Comparison of ENCODE assay signal across 8 mouse cellular contexts in genomic region chr9:61618510-61619249, GRCm38 (mm10).
DNase-seq lines count a peak whose midpoint lies in the region; ATAC-seq lines count a peak whose summit lies in the region.

No protein-coding gene starts in this region.

- 34% methylated on average over 12 of the region's 12 CpGs for WGBS in midbrain, embryonic 13.5 days
- 33% methylated on average over 12 of the region's 12 CpGs for WGBS in midbrain, embryonic 15.5 days
- 20% methylated on average over 12 of the region's 12 CpGs for WGBS in embryonic facial prominence, embryonic 11.5 days
- WGBS in limb, embryonic 10.5 days = 15% methylated on average over 12 of the region's 12 CpGs

- peak; percentile 96 for DNase-seq in embryonic facial prominence, embryonic 11.5 days (ENCODE audit: low spot score)
- DNase-seq in hindlimb bud, embryonic 11.5 days (ENCODE audit: extremely low spot score, low read depth, low spot score) = peak; percentile 80
- DNase-seq in limb, embryonic 10.5 days (ENCODE audit: low spot score) = peak; percentile 91
- DNase-seq in right cerebral cortex, postnatal 36 days (ENCODE audit: low spot score in 2 of 2) = no peak

- H3K4me3 ChIP-seq in midbrain, embryonic 13.5 days (replicated peaks) = no peak overlapping the region
- no peak overlapping the region for H3K4me3 ChIP-seq in midbrain, embryonic 15.5 days
- H3K4me3 ChIP-seq in embryonic facial prominence, embryonic 11.5 days (ENCODE audit: low read depth, low read length) = no peak overlapping the region
- no peak overlapping the region for H3K4me3 ChIP-seq in limb, embryonic 10.5 days

- H3K9me3 ChIP-seq in midbrain, embryonic 13.5 days = no peaks in the 10 kb centered on the region
- no peaks in the 10 kb centered on the region for H3K9me3 ChIP-seq in midbrain, embryonic 15.5 days
- H3K9me3 ChIP-seq in embryonic facial prominence, embryonic 11.5 days (replicated peaks; ENCODE audit: control insufficient read depth, low read length) = no peaks in the 10 kb centered on the region
- no peaks in the 10 kb centered on the region for H3K9me3 ChIP-seq in limb, embryonic 10.5 days (replicated peaks)

- ATAC-seq in midbrain, embryonic 13.5 days = peak; percentile 32; the same call in 1 of the 2 replicates
- no peak; the same call in 1 of the 2 replicates for ATAC-seq in midbrain, embryonic 15.5 days (replicated peaks)
- peak; percentile 63 for ATAC-seq in embryonic facial prominence, embryonic 11.5 days (replicated peaks; ENCODE audit: insufficient number of reproducible peaks, low FRiP score, low TSS enrichment, low read depth)
- no peak for ATAC-seq in granulocyte monocyte progenitor cell, adult 5-6 weeks (replicated peaks; ENCODE audit: poor library complexity, severe bottlenecking)
- no peak for ATAC-seq in erythroblast, adult 5-6 weeks (replicated peaks; ENCODE audit: low FRiP score, poor library complexity, severe bottlenecking)

- H3K36me3 ChIP-seq in midbrain, embryonic 13.5 days = no peaks in the 10 kb centered on the region
- no peaks in the 10 kb centered on the region for H3K36me3 ChIP-seq in midbrain, embryonic 15.5 days (replicated peaks)
- H3K36me3 ChIP-seq in embryonic facial prominence, embryonic 11.5 days (replicated peaks; ENCODE audit: control insufficient read depth, insufficient read depth, low read depth, low read length) = no peaks in the 10 kb centered on the region
- no peaks in the 10 kb centered on the region for H3K36me3 ChIP-seq in limb, embryonic 10.5 days

- H3K27me3 ChIP-seq in midbrain, embryonic 13.5 days = 0 out of 2 replicates have a peak, but pooled peaks cover 19% of the 10 kb centered on the region
- no peaks in the 10 kb centered on the region for H3K27me3 ChIP-seq in midbrain, embryonic 15.5 days (replicated peaks)
- no peaks in the 10 kb centered on the region for H3K27me3 ChIP-seq in embryonic facial prominence, embryonic 11.5 days (ENCODE audit: control insufficient read depth, insufficient read depth, low read length)
- 0 out of 2 replicates have a peak, but pooled peaks cover 4% of the 10 kb centered on the region for H3K27me3 ChIP-seq in limb, embryonic 10.5 days (ENCODE audit: low read depth, poor library complexity, severe bottlenecking)

- H3K9ac ChIP-seq in midbrain, embryonic 13.5 days (replicated peaks) = no peak overlapping the region
- H3K9ac ChIP-seq in midbrain, embryonic 15.5 days = no peak overlapping the region
- no peak overlapping the region for H3K9ac ChIP-seq in embryonic facial prominence, embryonic 11.5 days (replicated peaks; ENCODE audit: low read length)

- peaks cover 51% of the 10 kb centered on the region for H3K4me1 ChIP-seq in midbrain, embryonic 13.5 days (replicated peaks)
- peaks cover 28% of the 10 kb centered on the region for H3K4me1 ChIP-seq in midbrain, embryonic 15.5 days
- H3K4me1 ChIP-seq in embryonic facial prominence, embryonic 11.5 days (ENCODE audit: control insufficient read depth, insufficient read depth, low read length) = peaks cover 6% of the 10 kb centered on the region
- H3K4me1 ChIP-seq in limb, embryonic 10.5 days = peaks cover 68% of the 10 kb centered on the region

- no peak overlapping the region for H3K4me2 ChIP-seq in midbrain, embryonic 13.5 days (replicated peaks)
- no peak overlapping the region for H3K4me2 ChIP-seq in midbrain, embryonic 15.5 days
- no peak overlapping the region for H3K4me2 ChIP-seq in embryonic facial prominence, embryonic 11.5 days (ENCODE audit: low read depth, low read length)

- H3K27ac ChIP-seq in midbrain, embryonic 13.5 days = no peak overlapping the region
- no peak overlapping the region for H3K27ac ChIP-seq in midbrain, embryonic 15.5 days
- peak overlapping the region; percentile 56; the same call in 1 of the 2 replicates for H3K27ac ChIP-seq in embryonic facial prominence, embryonic 11.5 days (replicated peaks; ENCODE audit: low read depth, low read length)
- peak overlapping the region; percentile 89 for H3K27ac ChIP-seq in limb, embryonic 10.5 days

Comparison
In these comparisons a context has a peak if more than half of its experiments do, and no peak if none do; other contexts are left out.
1. ATAC-seq: peak in midbrain, embryonic 13.5 days (single experiment) and embryonic facial prominence, embryonic 11.5 days (single experiment); none in midbrain, embryonic 15.5 days (single experiment), granulocyte monocyte progenitor cell, adult 5-6 weeks (single experiment) and erythroblast, adult 5-6 weeks (single experiment).
2. H3K27ac ChIP-seq: peak in embryonic facial prominence, embryonic 11.5 days (single experiment) and limb, embryonic 10.5 days (single experiment); none in midbrain, embryonic 13.5 days (single experiment) and midbrain, embryonic 15.5 days (single experiment).
3. DNase-seq: peak in embryonic facial prominence, embryonic 11.5 days (single experiment), hindlimb bud, embryonic 11.5 days (single experiment) and limb, embryonic 10.5 days (single experiment); none in right cerebral cortex, postnatal 36 days (0 of 2).